Mouse (Mus musculus) embryonic facial prominence, embryonic 15.5 days (tissue): ENCODE results near the gene Anpep. TPM values are rescaled to one million over a fixed set of nuclear protein-coding genes. Genes with fewer than 3 reads are reported as not detected.

Source experiments
- ATAC-seq: fragments of 200-750 bp; cut with Nextera tagmentation; 2 replicates; pipeline ENCODE4 v1.8.0; 2017; ENCODE audit warnings: low read depth, moderate TSS enrichment; ENCODE audit not compliant: insufficient number of reproducible peaks, low FRiP score, low TSS enrichment
- H3K27ac ChIP-seq: fragments of 300-500 bp; sonication (generic); replicated peaks from 2 replicates; pipeline ENCODE4 v1.5.1; 2015; ENCODE audit warnings: mild to moderate bottlenecking, inconsistent platforms
- H3K27me3 ChIP-seq: fragments of 300-500 bp; sonication (generic); 2 replicates; pipeline ENCODE4 v1.6.1; 2015; ENCODE audit warnings: inconsistent platforms
- H3K36me3 ChIP-seq: fragments of 300-500 bp; sonication (generic); 2 replicates; pipeline ENCODE4 v1.6.1; 2015; ENCODE audit warnings: mild to moderate bottlenecking, inconsistent platforms
- H3K4me1 ChIP-seq: fragments of 300-500 bp; sonication (generic); 2 replicates; pipeline ENCODE4 v1.6.1; 2015; ENCODE audit warnings: inconsistent platforms
- H3K4me2 ChIP-seq: fragments of 300-500 bp; sonication (generic); replicated peaks from 2 replicates; pipeline ENCODE4 v1.6.1; 2015; ENCODE audit warnings: mild to moderate bottlenecking, inconsistent platforms
- H3K4me3 ChIP-seq: fragments of 300-500 bp; sonication (generic); replicated peaks from 2 replicates; pipeline ENCODE4 v1.5.1; 2015; ENCODE audit warnings: mild to moderate bottlenecking, inconsistent platforms
- H3K9ac ChIP-seq: fragments of 300-500 bp; sonication (generic); 2 replicates; pipeline ENCODE4 v1.6.1; 2015; ENCODE audit warnings: inconsistent platforms
- H3K9me3 ChIP-seq: fragments of 300-500 bp; sonication (generic); replicated peaks from 2 replicates; pipeline ENCODE4 v1.6.1; 2016; ENCODE audit warnings: inconsistent platforms
- WGBS: fragments of 180-500 bp; shearing (Covaris S2); methylation state at CpG from one replicate; pipeline ENCODE4 v1.1.7; 2015; 5-methylcytosine and 5-hydroxymethylcytosine counted together
- polyA plus RNA-seq: library from polyadenylated mRNA; unstranded; fragments of >200 nt; fragmentation: Nextera tagmentation; extraction: Ambion mirVana; gene quantifications from 2 replicates; pipeline ENCODE4 v1.2.1, GENCODE M21; 2015

The Anpep gene
- polyA plus RNA-seq, 1 experiment from 2014 or later = 31.1 TPM

DNA sequence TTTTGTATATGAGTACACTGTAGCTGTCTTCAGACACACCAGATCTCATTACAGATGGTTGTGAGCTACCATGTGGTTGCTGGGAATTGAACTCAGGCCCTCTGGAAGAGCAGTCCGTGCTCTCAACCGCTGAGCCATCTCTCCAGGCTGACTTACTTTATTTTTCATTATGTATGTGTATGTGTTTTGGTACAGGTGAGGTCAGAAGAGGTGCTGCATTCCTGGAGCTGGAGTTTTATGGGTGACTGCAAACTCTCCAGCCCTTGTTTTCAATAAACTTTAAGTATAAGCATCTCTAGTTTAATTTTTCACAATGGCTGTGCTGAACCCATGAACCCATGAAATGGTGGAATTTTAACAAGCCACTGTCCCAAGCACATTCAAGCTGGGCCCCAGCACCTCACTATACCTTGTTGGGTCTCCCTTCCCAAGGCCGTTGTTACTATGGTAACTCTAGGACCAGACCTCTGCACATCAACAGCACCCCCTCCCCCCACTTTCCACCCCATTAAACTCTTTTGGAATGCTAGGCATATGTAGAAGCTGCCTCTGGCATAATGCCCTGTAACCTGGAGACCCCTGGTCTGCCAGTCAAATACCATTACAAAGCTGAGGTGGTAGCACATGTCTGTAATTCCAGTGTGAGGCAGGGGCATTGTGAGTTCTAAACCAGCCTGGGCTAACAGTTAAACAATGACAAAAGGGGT lies 5.6 kb upstream of the Anpep start:
- 76% methylated on average over 3 of the region's 3 CpGs for WGBS
- Histone ChIP-seq H3K27me3 (no peaks in the 10 kb centered on the region), H3K9me3 (no peaks in the 10 kb centered on the region), H3K36me3 (no peaks in the 10 kb centered on the region), H3K4me2 (no peak overlapping the region), H3K4me1 (peaks cover 15% of the 10 kb centered on the region; the same call in 1 of the 2 replicates), H3K27ac (no peak overlapping the region), H3K9ac (no peak overlapping the region), H3K4me3 (no peak overlapping the region)
- no peak for ATAC-seq

DNA sequence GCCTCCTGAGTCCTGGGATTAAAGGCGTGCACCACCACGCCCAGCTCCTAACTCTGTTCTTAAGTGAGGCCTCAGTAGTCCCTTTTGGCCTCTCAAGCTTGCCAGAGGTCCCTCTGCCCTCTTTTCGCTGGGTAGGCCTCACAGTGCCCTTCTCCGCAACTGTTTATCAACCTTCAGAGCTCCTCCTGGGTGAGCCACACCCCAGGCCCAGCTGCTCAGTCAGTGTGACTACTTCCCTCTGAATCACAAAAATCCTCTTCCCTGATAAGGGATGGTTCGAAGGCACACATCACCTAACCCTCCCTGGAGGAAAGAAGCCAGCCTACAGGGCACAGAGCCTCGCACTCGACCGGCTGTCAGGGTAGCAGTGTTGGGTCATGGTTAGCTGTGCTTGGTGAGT lies 935 bp upstream of the Anpep start:
- WGBS = 85% methylated on average over 8 of the region's 8 CpGs
- ATAC-seq = no peak
- H3K9me3 ChIP-seq = no peaks in the 10 kb centered on the region

GRCm38 (mm10) chr7:79858956-79859630 lies 1.8 kb downstream of the Anpep start:
- H3K4me1 ChIP-seq = peaks cover 35% of the 10 kb centered on the region
- H3K4me2 ChIP-seq = no peak overlapping the region
- H3K36me3 ChIP-seq = no peaks in the 10 kb centered on the region
- H3K4me3 ChIP-seq = no peak overlapping the region
- H3K27me3 ChIP-seq = no peaks in the 10 kb centered on the region
- no peak for ATAC-seq
- 66% methylated on average over 9 of the region's 9 CpGs for WGBS
- H3K27ac ChIP-seq = no peak overlapping the region
- H3K9me3 ChIP-seq = no peaks in the 10 kb centered on the region
- no peak overlapping the region for H3K9ac ChIP-seq

More for the DNA sequence above, 935 bp upstream of the Anpep start:
- Histone ChIP-seq H3K4me3 (no peak overlapping the region), H3K27ac (no peak overlapping the region), H3K27me3 (no peaks in the 10 kb centered on the region), H3K36me3 (no peaks in the 10 kb centered on the region), H3K4me2 (no peak overlapping the region), H3K4me1 (peaks cover 35% of the 10 kb centered on the region), H3K9ac (no peak overlapping the region)

- Histone ChIP-seq H3K27me3 (no peaks in the 10 kb centered on the region), H3K9ac (no peak overlapping the region), H3K36me3 (no peaks in the 10 kb centered on the region), H3K9me3 (no peaks in the 10 kb centered on the region), H3K4me2 (peak overlapping the region; percentile 19), H3K4me1 (peaks cover 35% of the 10 kb centered on the region), H3K27ac (peak overlapping the region; percentile 84), H3K4me3 (0 out of 2 replicates have a peak overlapping the region, but pooled peaks have one; percentile 9)
- ATAC-seq = peak; percentile 72; the same call in 1 of the 2 replicates
- WGBS = 34% methylated on average over 11 of the region's 11 CpGs
These were observed 2.5 kb downstream of the Anpep start for GRCm38 (mm10) chr7:79858202-79858934.

GRCm38 (mm10) chr7:79856305-79856704 lies 4.6 kb downstream of the Anpep start:
- Histone ChIP-seq H3K4me1 (peaks cover 34% of the 10 kb centered on the region), H3K36me3 (no peaks in the 10 kb centered on the region), H3K27me3 (no peaks in the 10 kb centered on the region), H3K4me3 (no peak overlapping the region), H3K27ac (no peak overlapping the region), H3K4me2 (no peak overlapping the region), H3K9me3 (no peaks in the 10 kb centered on the region), H3K9ac (no peak overlapping the region)
- no peak for ATAC-seq
- WGBS = 72% methylated on average over 4 of the region's 4 CpGs

- H3K9ac ChIP-seq = peak overlapping the region; percentile 29
- peak overlapping the region; percentile 82 for H3K4me2 ChIP-seq
- peak; percentile 83 for ATAC-seq
- peak overlapping the region; percentile 55 for H3K4me3 ChIP-seq
- H3K27ac ChIP-seq = peak overlapping the region; percentile 81
- H3K4me1 ChIP-seq = peaks cover 40% of the 10 kb centered on the region
- H3K9me3 ChIP-seq = no peaks in the 10 kb centered on the region
- 6% methylated on average over 47 of the region's 53 CpGs for WGBS
- H3K27me3 ChIP-seq = no peaks in the 10 kb centered on the region
- H3K36me3 ChIP-seq = no peaks in the 10 kb centered on the region
These were observed 13.1 kb downstream of the Anpep start for GRCm38 (mm10) chr7:79847456-79848451.

GRCm38 (mm10) chr7:79846342-79846741 lies 14.5 kb downstream of the Anpep start:
- Histone ChIP-seq H3K9ac (no peak overlapping the region), H3K27me3 (no peaks in the 10 kb centered on the region), H3K4me1 (peaks cover 40% of the 10 kb centered on the region), H3K4me3 (no peak overlapping the region; the same call in 1 of the 2 replicates), H3K4me2 (peak overlapping the region; percentile 82; the same call in 1 of the 2 replicates), H3K27ac (0 out of 2 replicates have a peak overlapping the region, but pooled peaks have one; percentile 17), H3K9me3 (no peaks in the 10 kb centered on the region), H3K36me3 (no peaks in the 10 kb centered on the region; the same call in 1 of the 2 replicates)
- ATAC-seq = no peak
- WGBS = 77% methylated on average over 2 of the region's 2 CpGs

DNA sequence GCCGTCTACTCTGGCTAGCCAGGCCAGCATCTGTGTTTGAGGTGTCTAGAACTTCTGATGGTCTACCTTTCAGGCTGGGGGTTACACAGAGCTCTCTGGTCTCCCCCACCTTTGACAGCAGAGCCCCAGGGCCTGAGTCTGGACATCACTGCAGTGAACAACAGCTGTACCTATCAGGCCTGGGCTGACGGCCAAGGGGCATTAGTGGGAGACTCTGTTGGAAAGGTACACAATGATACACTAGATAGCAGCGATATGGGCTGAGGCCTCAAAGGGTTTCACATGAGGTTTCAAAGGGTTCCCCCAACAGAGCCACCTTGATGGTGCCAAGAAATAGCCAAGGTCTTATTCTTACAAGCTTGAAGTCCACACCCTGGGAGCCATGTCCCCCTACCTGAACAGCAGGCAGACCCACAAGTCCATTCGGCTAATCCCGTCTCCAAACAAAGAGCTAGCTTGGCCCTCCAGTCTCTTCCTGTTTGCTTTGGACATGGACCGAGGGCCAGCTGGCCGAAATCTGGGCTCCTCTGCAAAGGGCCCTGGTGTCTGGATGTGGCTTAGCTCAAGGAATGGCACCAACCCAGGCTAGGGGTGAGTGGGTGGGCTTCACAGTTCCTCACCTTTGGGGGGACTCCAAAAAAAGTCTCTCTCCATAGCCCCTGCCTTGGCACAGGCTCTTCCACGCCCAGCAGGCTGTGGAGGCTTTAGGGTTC lies 16.6 kb downstream of the Anpep start:
- Histone ChIP-seq H3K9me3 (no peaks in the 10 kb centered on the region), H3K27me3 (no peaks in the 10 kb centered on the region), H3K4me1 (peaks cover 33% of the 10 kb centered on the region), H3K4me2 (no peak overlapping the region), H3K4me3 (no peak overlapping the region), H3K9ac (no peak overlapping the region), H3K36me3 (peaks cover 14% of the 10 kb centered on the region), H3K27ac (no peak overlapping the region)
- WGBS = 79% methylated on average over 8 of the region's 8 CpGs
- no peak for ATAC-seq

- Histone ChIP-seq H3K27me3 (no peaks in the 10 kb centered on the region), H3K36me3 (peaks cover 23% of the 10 kb centered on the region), H3K4me1 (peaks cover 21% of the 10 kb centered on the region), H3K4me3 (no peak overlapping the region), H3K9me3 (no peaks in the 10 kb centered on the region), H3K9ac (no peak overlapping the region), H3K4me2 (no peak overlapping the region), H3K27ac (no peak overlapping the region)
- WGBS = 64% methylated on average over 7 of the region's 7 CpGs
- ATAC-seq = no peak
These were observed 18.7 kb downstream of the Anpep start for GRCm38 (mm10) chr7:79842163-79842562.

- WGBS = 65% methylated on average over 2 of the region's 2 CpGs
- Histone ChIP-seq H3K36me3 (peaks cover 36% of the 10 kb centered on the region), H3K4me1 (no peaks in the 10 kb centered on the region), H3K4me3 (no peak overlapping the region), H3K27ac (no peak overlapping the region), H3K4me2 (no peak overlapping the region), H3K27me3 (no peaks in the 10 kb centered on the region), H3K9ac (no peak overlapping the region), H3K9me3 (no peaks in the 10 kb centered on the region)
- ATAC-seq = no peak
These were observed 23.6 kb downstream of the Anpep start for GRCm38 (mm10) chr7:79837247-79837646.
